Mouse (Mus musculus) liver, embryonic 14 days (tissue): ENCODE measurements around the gene Ap1m1. TPM values are rescaled to one million over a fixed set of nuclear protein-coding genes. Genes with fewer than 3 reads are reported as not detected.

Experiments used
- polyA plus RNA-seq: library from polyadenylated mRNA; depleted of rRNA; stranded (reverse); fragments of >200 nt; gene quantifications from 2 replicates; pipeline ENCODE4 v1.2.3, GENCODE M21; 2012; rRNA removed

The Ap1m1 gene
- polyA plus RNA-seq: 34.5 and 39.2 TPM in 2 replicates

GRCm38 (mm10) chr8:72239499-72240402, at the start of gene Ap1m1:
Gene Ap1m1, plus strand, starts transcription at chr8:72240018.

DNA sequence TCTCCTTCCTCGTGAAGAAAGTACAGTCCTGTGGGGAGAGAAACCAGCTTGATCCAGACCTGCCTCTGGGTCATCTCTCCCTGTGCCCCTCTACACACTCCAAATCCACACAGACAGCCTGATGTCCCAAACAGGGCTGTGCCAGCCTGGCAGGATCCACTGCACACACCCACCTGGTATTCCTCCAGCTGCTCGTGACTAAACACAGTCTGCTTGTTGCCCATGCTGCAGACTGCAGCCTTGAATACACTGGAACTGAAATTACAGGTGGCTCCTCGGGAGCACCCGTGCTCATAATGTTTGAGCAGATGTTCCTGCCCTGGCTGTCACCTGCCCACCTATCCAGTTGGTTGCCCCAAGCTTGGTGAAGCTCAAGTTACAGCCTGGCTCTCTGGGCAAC, 27.1 kb upstream of the Ap1m1 start, which contains the start of gene Cib3:
Cib3 (minus strand) TSS at position 87 of the 400 bp plus-strand sequence.

DNA sequence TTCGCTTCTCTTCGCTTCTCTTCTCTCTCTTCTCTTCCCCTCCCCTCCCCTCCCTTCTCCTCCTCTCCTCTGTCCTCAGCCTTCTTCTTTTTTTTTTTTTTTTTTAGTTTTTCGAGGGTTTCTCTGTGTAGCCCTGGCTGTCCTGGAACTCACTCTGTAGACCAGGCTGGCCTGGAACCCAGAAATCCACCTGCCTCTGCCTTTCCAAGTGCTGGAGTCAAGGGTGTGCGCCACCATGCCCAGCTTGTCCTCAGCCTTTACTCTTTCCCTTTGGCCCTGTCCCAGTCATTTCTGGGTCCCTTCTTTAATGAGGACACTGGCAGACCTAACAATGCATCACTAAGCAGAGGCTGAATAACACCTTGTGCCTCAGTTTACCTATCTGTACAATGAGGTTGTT, 26.3 kb upstream of the Ap1m1 start, which contains the start of gene Gm11034:
Gm11034 (minus strand) TSS at position 101 of the 400 bp plus-strand sequence.

GRCm38 (mm10) chr8:72219541-72220363, 20.1 kb upstream of the Ap1m1 start, which contains the start of gene Fam32a:
Gene Fam32a, plus strand, starts transcription at chr8:72219730.

DNA sequence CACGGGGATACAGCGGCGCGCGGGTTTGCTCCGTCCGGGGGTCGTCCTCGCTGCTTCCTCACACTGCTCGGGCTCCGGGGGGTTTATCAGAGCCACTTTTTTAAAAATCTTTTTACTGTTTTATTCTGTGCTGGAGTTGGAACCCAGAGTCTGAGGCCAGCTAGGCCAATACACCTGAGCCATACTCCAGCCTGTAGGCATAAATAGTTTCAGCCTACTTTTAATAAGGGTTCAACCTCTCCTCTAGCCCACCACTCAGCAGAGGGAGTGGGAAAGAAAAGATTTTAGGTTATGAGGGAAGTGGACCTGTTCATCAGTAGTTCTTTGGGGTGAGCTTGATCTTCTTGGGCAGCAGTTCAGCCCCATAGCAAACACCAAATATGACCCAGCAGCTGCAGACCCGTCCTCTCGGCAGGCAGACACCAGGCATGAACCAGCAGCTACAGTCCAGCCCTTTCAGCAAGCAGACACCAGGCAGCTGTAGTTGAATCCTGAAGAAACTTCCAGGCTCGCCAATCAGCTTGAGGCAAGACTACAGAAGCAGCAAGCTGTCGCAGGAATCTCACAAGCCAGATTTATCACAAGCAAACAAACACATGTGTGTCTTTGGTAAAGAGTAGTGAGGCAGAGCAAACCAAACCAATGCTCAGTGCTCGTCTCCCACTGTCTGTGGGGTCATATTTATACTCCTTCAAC, 65.5 kb downstream of the Ap1m1 start, which contains the start of gene Gm10282:
Gm10282 (minus strand) TSS at position 51 of the 696 bp plus-strand sequence.

Other genes starting within 250 kb of the Ap1m1 start
- gene Cyp4f18, start 230.4 kb upstream of the Ap1m1 start, polyA plus RNA-seq: 0.83 and 1.2 TPM in 2 replicates
- gene Olfr372, start 198.8 kb upstream of the Ap1m1 start, polyA plus RNA-seq: not detected in 2 replicates
- gene Olfr373, start 156.8 kb upstream of the Ap1m1 start, polyA plus RNA-seq: not detected in 2 replicates
- gene Olfr374, start 133.0 kb upstream of the Ap1m1 start, polyA plus RNA-seq: not detected in 2 replicates
- 54.5 and 55.8 TPM in 2 replicates for gene Tpm4, start 105.0 kb upstream of the Ap1m1 start, polyA plus RNA-seq
- gene Rab8a, start 78.8 kb upstream of the Ap1m1 start, polyA plus RNA-seq: 59.8 and 60.7 TPM in 2 replicates
- 0.14 and 0.36 TPM in 2 replicates for gene Hsh2d, start 50.4 kb upstream of the Ap1m1 start, polyA plus RNA-seq
- gene Cib3, start 27.2 kb upstream of the Ap1m1 start, polyA plus RNA-seq: not detected in 2 replicates
- gene Gm11034, start 26.4 kb upstream of the Ap1m1 start, polyA plus RNA-seq: not detected in 2 replicates
- 28.7 and 30.2 TPM in 2 replicates for gene Fam32a, start 20.3 kb upstream of the Ap1m1 start, polyA plus RNA-seq
- 7.9 and 8.8 TPM in 2 replicates for gene Gm10282, start 65.2 kb downstream of the Ap1m1 start, polyA plus RNA-seq
- gene Klf2, start 79.0 kb downstream of the Ap1m1 start, polyA plus RNA-seq: 3.1 TPM in 2 replicates
- gene Eps15l1, start 181.4 kb downstream of the Ap1m1 start, polyA plus RNA-seq: 19.6 and 21.9 TPM in 2 replicates
- 0.27 and 0.30 TPM in 2 replicates for gene Calr3, start 203.9 kb downstream of the Ap1m1 start, polyA plus RNA-seq
- gene 1700030K09Rik, start 203.9 kb downstream of the Ap1m1 start, polyA plus RNA-seq: 2.0 and 2.4 TPM in 2 replicates
- gene Cherp, start 235.2 kb downstream of the Ap1m1 start, polyA plus RNA-seq: 21.7 and 27.6 TPM in 2 replicates